Mouse (Mus musculus): ENCODE results near the gene Efcab7.

GRCm38 (mm10) chr4:99945011-99945410, 116.0 kb downstream of the Efcab7 start:
- TF ChIP-seq CTCF (IDR thresholded peaks at IDR 0.05; ENCODE audit: extremely low read depth, insufficient read length, insufficient replicate concordance, low read depth, low read length) (no peak), POLR2A (IDR thresholded peaks at IDR 0.05; ENCODE audit: low read depth, low read length) (no peak)
